Mouse (Mus musculus) cerebellum, postnatal 10 days (tissue): Measurements from ENCODE around the gene Batf3.

ENCODE experiments used
- DNase-seq, 2 experiments: peaks; one replicate each; pipeline ENCODE4 v3.0.0; 2021; ENCODE audit warnings: mixed read lengths in 2 of 2

Batf3 gene

DNA sequence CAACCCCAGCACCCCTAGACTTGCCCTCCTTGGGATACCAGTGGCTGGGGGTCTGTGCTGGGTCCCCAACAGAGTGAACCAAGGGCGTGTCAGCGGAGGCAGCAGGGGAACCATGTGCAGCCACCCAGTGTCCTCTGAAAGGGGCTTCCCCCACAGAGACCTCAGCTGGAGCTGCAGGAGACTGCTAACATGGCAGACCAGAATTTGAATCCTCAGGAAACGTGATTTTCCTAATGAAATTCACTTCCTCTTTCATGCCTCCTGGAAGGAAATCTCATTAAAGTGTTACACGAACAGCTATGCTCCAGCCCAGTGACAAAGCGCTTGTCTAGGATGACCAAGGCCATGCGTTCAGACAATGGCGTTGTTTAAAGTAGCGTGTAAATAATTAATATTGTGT is 10.7 kb upstream of the Batf3 start:
- DNase-seq, result no peak

DNA sequence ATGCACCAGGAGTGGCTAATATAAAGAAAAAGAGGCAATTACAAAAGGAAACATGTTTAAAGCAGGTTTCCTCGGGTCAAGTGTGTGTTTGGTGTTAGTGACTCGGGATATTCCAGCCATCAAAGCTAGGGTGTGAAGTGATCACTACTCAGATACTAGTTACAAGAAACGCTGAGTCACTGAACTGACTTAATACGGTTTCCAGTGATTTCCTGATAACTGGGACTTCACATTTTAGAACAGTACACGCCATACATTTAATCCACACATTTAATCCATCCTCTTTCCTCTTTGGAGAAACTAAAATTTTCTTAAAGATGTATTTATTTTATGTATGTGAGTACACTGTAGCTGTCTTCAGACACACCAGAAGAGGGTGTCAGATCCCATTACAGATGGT is 9.7 kb upstream of the Batf3 start:
- no peak for DNase-seq

DNA sequence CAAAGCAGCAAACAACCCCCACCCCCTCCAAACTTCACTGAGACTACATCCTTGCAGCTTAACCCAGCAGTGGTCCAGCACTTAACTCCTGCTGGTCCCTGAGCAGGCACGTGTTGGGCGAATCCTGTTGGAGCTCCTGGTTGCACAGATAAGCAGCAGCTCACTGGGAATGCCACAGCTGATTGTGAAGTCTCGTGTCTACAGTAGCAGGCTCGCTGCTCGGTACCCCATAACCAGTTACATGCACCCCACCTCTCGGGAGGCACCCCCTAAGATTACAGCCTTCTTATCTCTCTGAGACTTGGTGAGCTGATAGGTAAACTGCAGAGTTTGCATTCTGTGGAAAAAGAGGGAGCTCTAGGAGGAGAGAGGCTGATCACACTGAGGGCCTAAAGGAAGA is 8.3 kb upstream of the Batf3 start:
- no peak for DNase-seq

DNA sequence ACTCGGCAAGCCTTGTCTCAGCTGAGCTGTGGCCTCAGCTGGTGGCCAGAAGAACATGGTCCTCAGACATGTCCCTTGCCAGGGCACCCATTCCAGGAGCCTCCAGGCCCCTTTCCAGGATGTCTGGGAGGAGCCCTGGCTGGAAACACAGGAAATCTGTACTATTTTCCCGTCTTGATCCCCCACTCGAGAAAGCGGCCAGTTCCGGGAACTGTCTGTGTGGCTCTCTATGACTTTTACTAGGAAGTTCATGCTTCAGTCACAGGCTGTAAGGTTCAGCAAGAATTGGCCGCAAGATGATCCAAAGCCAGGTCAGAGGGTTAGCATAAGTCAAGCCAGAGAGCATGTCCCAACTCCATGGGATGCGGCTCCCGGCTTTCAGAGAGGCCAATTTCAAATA is 5.6 kb upstream of the Batf3 start:
- no peak for DNase-seq

DNA sequence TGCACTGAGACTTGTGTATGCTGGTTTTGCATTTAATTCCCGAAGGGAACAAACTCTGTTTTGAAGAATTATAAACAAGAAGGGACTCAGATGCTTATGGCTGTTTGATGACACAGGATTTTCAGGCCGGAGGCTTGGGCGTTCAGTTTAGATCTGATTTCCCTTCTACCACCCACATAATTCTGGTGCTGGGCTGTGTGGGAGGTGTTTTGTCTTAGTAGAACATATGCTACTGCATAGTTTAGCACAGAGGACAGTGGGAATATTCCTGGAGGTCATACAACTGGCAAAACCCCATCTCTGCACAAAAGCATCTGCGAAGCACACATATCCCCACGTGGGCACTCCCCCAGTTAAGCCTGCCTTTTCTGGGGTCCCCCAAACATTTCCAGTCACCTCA is 4.1 kb upstream of the Batf3 start:
- no peak for DNase-seq

DNA sequence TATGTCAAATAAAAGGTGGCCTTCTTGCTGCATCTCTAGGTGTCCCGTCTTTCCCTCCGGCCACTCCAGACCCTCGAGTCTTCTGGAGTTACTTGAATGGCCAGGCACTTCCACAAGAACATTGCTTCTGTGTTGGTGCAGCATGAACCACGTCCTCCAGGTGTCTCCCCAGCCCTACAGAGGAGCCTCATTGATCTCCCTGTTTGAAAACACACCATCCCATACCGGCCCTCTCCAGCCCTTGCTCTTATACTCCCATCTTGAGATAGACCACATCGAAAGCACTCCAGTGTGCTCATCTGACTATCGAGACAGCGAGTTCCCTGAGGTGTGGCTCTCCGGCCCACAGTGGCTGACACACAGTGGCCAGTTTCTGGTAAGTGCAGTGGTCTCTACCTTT is 2.6 kb upstream of the Batf3 start:
- DNase-seq, result peak in 1 of 2 experiments; percentile 19

DNA sequence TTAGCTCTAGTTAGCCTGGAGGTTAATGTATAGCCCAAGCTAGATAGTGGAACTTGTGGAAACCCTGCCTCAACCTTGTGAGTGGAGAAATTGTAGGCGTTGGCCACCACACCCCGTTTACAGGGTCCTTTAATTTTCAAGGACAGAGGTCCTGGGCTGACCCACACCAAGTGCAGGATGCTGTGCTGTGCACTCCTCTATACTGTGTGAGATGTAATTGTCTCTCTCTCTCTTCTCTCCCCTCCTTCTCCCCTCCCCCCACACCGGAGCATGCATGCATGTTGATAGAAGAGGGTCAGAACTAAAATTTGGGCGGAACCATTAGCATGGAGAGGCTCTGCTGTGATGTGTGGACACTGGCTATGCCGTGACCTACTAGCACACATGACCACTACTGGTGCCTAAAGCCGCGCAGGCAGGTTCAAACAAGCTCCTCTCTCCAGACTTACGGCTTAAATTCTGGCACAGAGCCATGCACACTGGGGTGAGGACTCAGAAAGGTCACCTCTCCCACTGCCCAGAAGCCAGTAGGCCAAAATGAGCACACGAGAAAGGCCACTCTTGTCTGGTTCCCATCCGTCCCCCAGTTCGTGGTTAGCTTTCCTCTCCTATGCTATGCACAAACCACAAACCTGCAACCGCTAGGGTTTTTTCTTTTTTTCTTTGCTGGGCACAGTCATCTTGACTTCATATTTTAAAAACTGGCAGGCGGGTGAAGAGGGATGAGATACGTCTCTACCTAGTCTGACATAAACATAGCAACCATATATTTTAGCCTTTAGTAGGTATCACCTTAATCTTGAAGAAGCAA is 571 bp upstream of the Batf3 start:
- peak; percentile 30 to 31 for DNase-seq

DNA sequence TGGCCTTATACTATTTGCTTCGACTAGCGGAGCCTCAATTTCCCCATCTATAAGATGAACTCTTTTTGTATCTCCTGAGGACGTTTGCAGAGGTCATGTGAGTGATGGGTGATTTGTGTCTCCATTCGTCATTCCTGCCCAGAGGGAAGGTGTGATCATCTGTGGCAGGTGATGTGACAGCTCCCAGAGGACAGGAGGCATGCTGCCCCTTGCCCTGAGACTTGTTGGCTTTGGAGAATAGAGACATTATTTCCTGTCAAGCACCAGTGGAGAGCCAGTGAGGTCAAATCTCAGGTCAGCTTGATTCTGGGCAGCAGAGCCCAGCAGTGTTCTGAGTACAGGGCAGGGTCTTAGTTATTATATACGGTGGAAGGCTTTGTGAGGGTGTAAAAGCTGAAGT is 1.5 kb downstream of the Batf3 start:
- no peak for DNase-seq

DNA sequence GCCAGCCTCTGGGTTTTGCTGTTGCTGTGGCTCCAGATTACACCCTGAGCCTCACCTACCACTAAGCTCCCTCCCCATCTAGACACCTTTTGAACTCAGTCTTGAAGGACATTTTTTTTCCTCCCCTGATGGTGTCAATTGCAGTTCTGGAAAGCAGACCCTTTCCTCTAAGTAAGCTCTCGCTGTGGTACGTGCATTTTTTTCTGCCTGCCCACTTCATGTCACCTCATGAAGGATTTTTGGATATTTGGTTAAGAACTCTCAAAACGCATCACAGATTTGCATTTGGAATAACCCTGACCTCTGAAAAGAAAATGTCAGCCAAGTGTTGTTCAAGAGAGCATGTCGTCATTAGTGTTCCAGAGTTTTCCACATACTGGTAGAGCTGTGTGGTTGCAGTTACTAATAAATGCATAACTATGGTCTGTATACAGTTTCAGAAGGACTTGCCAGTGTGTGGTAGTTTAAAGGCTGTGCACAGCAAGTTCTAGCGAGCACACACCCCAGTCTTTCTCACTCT is 2.2 kb downstream of the Batf3 start:
- DNase-seq, result no peak

DNA sequence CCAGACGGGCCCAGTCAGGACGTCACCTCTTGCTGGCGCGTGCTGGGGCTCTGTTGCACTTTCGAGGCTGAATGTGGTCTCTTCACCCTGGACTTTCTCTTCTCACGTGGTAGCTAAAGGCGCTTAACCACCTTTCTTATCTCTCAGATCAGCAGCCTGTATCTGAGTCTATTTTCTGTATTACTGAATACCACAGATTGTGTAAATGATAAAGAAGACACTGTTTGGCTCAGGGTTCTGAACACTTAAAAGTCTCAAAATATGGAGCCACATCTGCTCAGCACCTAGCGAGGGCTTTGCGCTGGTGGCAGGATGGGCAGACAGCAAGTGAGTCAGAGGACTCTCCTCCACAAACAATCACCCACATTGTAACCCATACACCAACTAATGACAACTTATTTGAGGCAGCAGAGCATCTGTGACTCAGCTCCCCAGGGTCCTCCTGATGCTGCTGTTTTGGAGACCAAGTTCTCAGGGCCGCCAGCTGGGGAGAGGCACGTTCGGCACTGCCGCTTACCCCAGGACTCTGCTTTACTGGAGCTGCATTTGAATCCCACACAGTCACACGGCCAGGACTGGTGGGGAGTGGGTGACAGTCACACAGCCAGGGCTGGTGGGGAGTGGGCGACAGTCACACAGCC is 5.2 kb downstream of the Batf3 start:
- no peak for DNase-seq

DNA sequence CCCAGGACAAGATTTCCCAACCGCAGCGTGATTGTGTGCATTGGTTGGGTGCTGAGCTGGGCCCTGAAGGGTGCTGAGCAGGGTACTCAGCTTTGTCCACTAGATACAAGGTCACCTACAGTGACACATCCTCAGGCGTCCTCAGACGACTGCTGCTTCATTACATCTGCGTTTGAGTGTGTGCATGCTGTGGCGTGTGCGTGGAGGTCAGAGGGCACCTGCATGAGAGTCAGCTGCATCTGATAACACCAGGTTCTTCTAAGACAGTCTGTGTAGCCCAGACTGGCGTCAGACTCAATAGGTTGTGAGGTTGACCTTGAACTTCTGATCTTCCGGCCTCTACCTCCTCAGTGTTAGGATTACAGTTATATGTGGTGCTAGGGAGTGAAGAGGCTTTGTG is 7.6 kb downstream of the Batf3 start:
- DNase-seq, result no peak

DNA sequence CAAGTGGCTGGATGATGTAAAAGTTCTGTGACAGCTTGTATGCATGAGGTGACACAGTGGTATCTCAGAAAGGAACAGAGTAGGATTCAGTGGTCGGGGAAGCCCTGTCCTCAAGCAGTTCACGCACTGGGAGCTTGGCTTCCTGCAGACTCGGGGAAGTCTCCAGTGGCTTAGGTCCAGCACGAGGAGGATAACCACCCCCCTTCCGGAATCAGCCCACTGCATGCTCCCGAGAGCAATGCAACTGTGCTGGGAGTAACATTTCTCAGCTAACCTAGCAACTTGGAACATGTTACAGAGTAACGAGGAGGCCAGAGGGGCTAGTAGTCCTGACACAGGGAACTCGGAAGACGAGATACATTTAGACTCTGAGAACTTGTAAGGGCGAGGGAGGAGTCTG is 9.7 kb downstream of the Batf3 start:
- no peak for DNase-seq

DNA sequence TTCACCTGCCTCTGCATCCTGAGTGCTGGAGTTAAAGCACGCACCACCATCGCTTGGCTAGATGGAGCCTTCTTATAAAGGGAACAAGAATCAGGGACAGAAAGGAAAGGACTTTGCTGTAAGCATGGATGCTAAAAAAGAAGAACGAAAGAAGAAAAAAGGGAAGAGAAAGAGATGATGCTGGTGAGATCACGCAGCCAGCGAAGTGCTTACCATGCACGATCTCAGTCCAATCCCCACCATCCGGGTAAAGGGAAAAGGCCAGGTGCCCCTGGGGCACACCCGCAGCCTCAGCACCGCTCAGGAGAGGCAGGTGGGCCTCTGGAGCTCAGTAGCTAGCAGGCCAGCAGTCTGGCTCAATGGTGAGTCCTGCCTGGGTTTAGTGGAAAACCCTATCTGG is 12.3 kb downstream of the Batf3 start:
- DNase-seq, result no peak

DNA sequence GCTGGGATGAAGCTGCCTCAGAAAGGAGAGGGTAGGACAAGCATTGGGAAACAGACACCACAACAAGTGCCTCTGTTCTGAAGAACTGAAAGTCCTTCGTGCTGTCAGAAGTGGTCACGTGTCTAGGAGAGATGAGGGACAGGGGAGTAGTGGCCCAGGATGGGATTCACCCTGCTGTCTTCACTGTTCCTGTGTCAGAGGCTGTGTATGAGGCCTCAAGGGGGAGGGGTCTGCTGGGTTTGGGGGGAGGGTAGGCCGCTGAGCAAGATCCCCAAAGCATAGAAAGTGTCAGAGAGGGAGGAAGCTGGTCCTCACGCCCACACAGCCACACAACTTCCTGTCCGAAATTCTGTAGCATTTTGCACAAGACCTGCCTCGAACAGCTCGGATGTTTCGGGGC is 13.5 kb downstream of the Batf3 start:
- no peak for DNase-seq

DNA sequence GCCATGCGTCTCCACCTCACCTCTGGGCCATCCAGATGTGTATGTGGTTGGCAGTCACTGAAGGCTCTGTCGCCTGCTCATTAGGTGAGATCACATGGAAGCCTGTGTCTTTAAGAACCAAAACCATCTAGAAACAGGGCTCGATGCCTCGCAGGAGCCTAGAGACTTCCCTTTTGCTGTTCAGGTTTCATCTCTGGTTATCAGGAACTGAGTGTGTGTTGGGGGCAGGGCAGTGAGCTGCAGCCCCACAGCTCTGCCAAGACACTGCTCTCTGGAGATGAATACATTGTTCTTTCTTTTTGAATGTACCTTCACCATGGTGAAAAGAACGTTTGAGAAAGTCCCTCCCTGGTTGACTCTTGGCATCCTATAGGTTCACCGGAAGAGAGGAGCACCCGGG is 17.2 kb downstream of the Batf3 start:
- no peak for DNase-seq

DNA sequence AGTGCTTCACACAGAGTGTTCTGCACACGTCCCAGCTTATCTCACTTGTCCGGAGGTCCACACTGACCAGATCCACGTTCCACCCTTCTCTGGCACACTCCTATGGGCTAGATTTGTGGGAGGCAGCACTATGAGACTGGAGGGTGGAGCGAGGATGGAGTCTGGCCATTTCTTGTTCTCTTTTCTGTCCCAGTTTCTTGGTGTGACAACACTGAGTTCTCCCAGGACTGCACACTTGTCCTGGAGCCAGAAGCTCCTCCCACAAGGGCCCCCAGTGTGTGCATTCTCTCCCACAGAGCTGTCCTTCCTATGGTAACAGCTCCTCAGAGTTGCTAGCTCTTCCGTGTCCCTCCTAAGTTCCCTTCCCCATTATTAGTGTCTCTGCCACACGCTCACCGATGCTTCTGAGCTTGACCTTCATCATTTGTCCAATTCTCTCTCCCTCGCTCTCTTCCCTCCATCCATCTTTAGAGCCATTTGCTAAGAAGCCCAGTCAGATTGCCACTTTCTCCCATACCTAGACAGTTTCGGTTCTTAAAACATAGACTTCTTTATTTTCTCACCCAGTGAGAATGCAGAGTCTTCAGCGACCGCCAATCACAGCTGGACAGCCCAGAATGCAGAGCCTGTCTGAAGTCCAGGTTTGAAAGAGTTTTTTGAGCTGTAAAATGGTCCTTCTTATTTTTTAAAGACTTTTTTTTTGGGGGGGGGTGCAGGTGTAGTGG is 18.0 kb downstream of the Batf3 start:
- DNase-seq, result peak in 1 of 2 experiments; percentile 12

DNA sequence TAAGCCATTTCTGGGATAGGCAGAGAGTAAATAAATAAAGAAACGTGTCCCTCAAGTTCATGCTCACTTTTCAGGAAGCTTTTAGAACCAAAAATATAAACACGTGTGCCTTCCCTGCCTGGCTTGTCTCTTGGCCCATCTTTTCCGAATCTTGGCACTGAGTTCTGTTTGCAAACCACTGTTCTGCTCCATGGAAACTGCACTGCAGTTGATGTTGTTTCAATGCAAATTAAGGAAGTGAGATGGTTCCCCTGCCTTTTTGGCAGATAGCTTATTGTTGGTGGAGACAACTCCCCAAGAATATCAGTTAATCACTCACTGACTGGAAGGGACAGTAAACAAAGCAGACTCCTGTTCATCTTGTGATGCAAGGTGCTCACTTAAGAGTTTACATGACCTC is 25.1 kb downstream of the Batf3 start:
- DNase-seq, result no peak

DNA sequence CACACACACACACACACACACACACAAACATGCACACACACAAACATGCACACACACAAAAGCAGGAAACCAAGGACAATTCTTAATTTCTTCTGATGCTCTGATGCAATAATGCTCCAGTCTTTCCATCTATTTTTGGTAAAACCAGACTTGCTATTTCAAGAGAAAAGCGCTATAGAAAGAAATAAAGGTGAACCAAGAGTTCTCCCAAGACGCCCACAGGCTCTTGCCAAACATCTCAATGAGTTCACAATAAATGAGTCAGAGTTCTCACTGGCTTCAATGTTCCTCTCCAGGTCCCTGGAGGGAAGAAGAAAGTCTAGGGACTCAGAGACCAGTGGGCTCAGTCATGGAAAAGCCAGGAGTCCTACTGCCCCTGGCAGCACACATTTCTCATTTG is 26.0 kb downstream of the Batf3 start:
- no peak for DNase-seq

DNA sequence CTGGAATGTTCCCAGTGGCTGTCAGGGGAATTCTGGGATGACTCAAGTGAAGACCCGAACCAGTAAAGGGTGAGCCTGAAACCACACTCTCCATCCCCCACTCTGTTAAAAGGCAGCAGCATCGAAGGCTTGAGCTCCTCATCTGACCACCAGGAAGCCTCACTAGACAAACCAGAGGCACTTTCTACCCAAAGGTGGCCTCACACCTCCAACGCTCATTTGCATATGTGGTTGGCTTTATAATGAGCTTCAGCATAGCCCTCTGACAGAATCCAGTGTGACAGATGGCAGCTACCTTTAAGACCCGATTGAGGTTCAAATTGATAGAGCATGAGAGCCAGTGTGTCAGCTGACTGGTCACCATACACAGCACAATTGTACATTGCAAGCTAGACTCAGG is 26.6 kb downstream of the Batf3 start:
- DNase-seq, result no peak

DNA sequence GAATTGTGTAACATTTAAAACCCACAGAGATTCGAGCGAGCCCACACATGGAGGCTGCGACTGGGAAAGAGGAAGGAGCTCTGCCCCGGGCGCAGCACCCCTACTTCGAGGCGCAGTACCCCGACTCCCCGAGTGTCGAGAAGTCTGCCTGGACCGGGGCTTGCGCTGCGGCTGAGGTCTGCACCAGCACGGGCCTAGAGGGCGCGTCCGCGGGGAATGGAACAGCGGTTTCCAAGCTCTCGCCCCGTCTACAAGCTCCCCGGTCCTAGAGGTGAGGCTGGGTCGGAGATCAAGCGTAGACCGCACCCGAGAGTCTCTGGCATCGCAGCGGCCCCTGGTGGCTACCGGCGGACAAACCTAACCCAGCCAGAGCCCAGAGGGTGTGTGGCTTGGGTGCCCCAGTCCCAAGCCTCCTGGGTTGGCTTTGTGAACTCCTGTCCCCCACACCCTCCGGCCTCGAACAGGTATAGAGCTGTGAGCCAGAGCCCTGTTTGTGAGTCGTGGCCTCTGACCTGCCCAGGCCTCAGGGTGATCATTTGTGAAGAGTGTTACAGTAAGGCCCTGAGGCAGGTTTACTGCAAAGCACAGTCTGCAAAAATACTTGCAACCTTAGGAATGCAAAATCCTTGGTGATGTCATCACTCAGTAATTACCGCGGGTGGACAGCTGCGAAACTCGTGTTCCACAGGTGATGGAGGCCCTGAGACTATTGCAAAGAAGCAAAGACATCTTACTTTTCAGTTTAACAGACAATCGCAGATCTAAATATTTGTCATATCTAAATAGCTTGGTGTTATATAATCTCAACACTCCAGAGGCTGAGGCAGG is 28.4 kb downstream of the Batf3 start:
- DNase-seq, result peak; percentile 76 to 78

DNA sequence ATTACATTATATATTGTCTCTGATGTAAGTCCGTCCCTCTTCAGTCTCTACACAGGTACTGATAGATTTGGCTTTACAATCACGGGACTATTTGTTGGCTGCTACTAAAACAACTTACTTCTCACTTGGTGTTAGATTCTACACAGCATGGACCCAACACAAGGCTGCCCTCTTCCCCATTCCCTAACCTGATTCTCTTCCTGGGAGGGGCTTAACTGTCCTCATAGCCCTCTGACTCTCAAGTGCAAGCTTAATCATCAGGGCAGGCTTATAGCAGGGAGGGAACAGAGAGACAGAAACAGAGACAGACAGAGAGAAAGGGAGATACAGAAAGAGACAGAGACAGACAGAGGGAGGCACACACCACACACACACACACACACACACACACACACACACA is 34.0 kb downstream of the Batf3 start:
- DNase-seq, result no peak

DNA sequence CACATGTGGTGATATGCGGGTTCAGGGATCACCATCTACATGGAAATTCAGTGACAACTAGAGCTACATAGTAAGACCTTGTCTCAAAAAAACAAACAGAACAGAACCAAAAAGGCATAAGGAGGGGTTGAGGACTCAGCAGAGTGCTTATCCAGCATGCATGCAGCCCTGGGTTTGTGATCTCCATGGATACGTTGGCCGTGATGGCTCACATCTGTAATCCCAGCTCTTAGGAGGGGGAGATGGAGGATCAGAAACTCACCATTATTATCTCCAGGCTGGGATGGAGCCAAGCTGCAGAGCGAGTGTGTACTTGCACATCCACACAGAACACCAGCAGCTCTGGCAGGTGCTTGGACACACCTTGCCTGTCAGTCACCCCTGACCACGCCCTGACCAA is 34.6 kb downstream of the Batf3 start:
- no peak for DNase-seq

DNA sequence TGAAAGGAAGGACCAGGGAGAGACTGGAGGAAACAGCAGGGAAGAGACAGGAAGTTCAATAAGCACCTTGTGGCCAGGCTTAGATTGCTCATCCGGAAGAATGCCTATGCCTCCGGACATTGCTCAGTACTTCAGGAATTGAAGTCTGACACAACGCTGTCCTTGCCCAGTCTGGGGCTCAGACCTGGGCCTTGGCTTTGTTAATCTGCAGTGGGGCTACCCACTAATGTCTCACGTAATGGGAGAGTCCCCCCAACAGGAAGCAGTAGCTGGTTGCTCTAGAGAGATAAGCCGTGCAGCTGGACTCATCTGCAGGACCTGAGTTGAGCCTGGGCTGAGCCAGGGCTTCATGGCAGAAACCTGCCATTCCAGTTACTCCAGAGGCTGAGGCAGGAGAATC is 35.3 kb downstream of the Batf3 start:
- DNase-seq, result no peak
